Mouse (Mus musculus): ENCODE measurements around the gene Disc1.

Disc1 gene

GRCm38 (mm10) chr8:125217902-125218581 lies 164.0 kb downstream of the Disc1 start:
- in situ Hi-C loops (cut with MboI, MseI) = no loop called here

- in situ Hi-C loops (cut with MboI, MseI) = no loop called here
Observed at GRCm38 (mm10) chr8:125218669-125219068, 164.7 kb downstream of the Disc1 start.

- in situ Hi-C loops (cut with MboI, MseI) = no loop called here
Observed at GRCm38 (mm10) chr8:125220608-125221007, 166.6 kb downstream of the Disc1 start.

GRCm38 (mm10) chr8:125221062-125221461 lies 167.1 kb downstream of the Disc1 start:
- in situ Hi-C loops (cut with MboI, MseI) = no loop called here

- in situ Hi-C loops (cut with MboI, MseI) = no loop called here
Observed at GRCm38 (mm10) chr8:125223031-125223753, 169.2 kb downstream of the Disc1 start.

GRCm38 (mm10) chr8:125224271-125224699 lies 170.3 kb downstream of the Disc1 start:
- in situ Hi-C loops (cut with MboI, MseI) = no loop called here

- in situ Hi-C loops (cut with MboI, MseI) = no loop called here
Observed at GRCm38 (mm10) chr8:125225266-125225665, 171.3 kb downstream of the Disc1 start.

- in situ Hi-C loops (cut with MboI, MseI) = no loop called here
Observed at GRCm38 (mm10) chr8:125226989-125227624, 173.1 kb downstream of the Disc1 start.

- in situ Hi-C loops (cut with MboI, MseI) = no loop called here
Observed at GRCm38 (mm10) chr8:125230526-125231131, 176.6 kb downstream of the Disc1 start.

GRCm38 (mm10) chr8:125232724-125233123 lies 178.7 kb downstream of the Disc1 start:
- in situ Hi-C loops (cut with MboI, MseI) = no loop called here

GRCm38 (mm10) chr8:125235898-125236835 lies 182.2 kb downstream of the Disc1 start:
- in situ Hi-C loops (cut with MboI, MseI) = no loop called here

- in situ Hi-C loops (cut with MboI, MseI) = no loop called here
Observed at GRCm38 (mm10) chr8:125240763-125241162, 186.8 kb downstream of the Disc1 start.

- in situ Hi-C loops (cut with MboI, MseI) = no loop called here
Observed at GRCm38 (mm10) chr8:125242382-125242781, 188.4 kb downstream of the Disc1 start.

GRCm38 (mm10) chr8:125242921-125243320 lies 188.9 kb downstream of the Disc1 start:
- in situ Hi-C loops (cut with MboI, MseI) = no loop called here

- in situ Hi-C loops (cut with MboI, MseI) = no loop called here
Observed at GRCm38 (mm10) chr8:125246737-125247292, 192.8 kb downstream of the Disc1 start.

GRCm38 (mm10) chr8:125247349-125247748 lies 193.4 kb downstream of the Disc1 start:
- in situ Hi-C loops (cut with MboI, MseI) = no loop called here

- in situ Hi-C loops (cut with MboI, MseI) = no loop called here
Observed at GRCm38 (mm10) chr8:125252946-125253345, 199.0 kb downstream of the Disc1 start.

- in situ Hi-C loops (cut with MboI, MseI) = no loop called here
Observed at GRCm38 (mm10) chr8:125253505-125254180, 199.6 kb downstream of the Disc1 start.

- in situ Hi-C loops (cut with MboI, MseI) = no loop called here
Observed at GRCm38 (mm10) chr8:125254188-125255005, 200.4 kb downstream of the Disc1 start.

Data from T-helper 2 cell (primary cell).